Mouse (Mus musculus) forebrain, postnatal 0 days (tissue): ENCODE measurements around the gene Fbxl16. TPM values are rescaled to one million over a fixed set of nuclear protein-coding genes. Genes with fewer than 3 reads are reported as not detected.

ENCODE experiments used
- ATAC-seq: fragments of 200-750 bp; cut with Nextera tagmentation; 2 replicates; pipeline ENCODE4 v1.8.0; 2017; ENCODE audit warnings: mild to moderate bottlenecking, moderate library complexity
- DNase-seq: peaks from one replicate; pipeline ENCODE4 v3.0.0-alpha.2; 2015
- H3K27ac ChIP-seq: fragments of 300-500 bp; sonication (generic); 2 replicates; pipeline ENCODE4 v1.5.1; 2014; ENCODE audit warnings: low read depth, mild to moderate bottlenecking, antibody characterized with exemption, low read length, moderate library complexity, mixed read lengths
- H3K27me3 ChIP-seq: fragments of 300-500 bp; sonication (generic); 2 replicates; pipeline ENCODE4 v1.6.1; 2014; ENCODE audit warnings: mild to moderate bottlenecking, low read length, mixed read lengths; ENCODE audit not compliant: insufficient read depth
- H3K36me3 ChIP-seq: fragments of 300-500 bp; sonication (generic); 2 replicates; pipeline ENCODE4 v1.6.1; 2014; ENCODE audit warnings: mild to moderate bottlenecking, moderate library complexity; ENCODE audit not compliant: insufficient read depth
- H3K4me1 ChIP-seq: fragments of 300-500 bp; sonication (generic); 2 replicates; pipeline ENCODE4 v1.6.1; 2014; ENCODE audit warnings: antibody characterized with exemption; ENCODE audit not compliant: insufficient read depth
- H3K4me2 ChIP-seq: fragments of 300-500 bp; sonication (generic); 2 replicates; pipeline ENCODE4 v1.6.1; 2014; ENCODE audit warnings: low read depth, mild to moderate bottlenecking, moderate library complexity
- H3K4me3 ChIP-seq: fragments of 300-500 bp; sonication (generic); 2 replicates; pipeline ENCODE4 v1.5.1; 2014; ENCODE audit warnings: low read depth, low read length, mixed read lengths
- H3K9ac ChIP-seq: fragments of 300-500 bp; sonication (generic); 2 replicates; pipeline ENCODE4 v1.6.1; 2014; ENCODE audit warnings: mild to moderate bottlenecking
- H3K9me3 ChIP-seq: fragments of 300-500 bp; sonication (generic); 2 replicates; pipeline ENCODE4 v1.6.1; 2016; ENCODE audit warnings: low read length
- CTCF ChIP-seq: sonication (generic); IDR thresholded peaks from 2 replicates; pipeline ENCODE4 v1.5.1; 2016; ENCODE audit warnings: antibody characterized with exemption, control low read depth, low read depth
- WGBS: fragments of 180-500 bp; shearing (Covaris S2); extraction: QIAGEN DNeasy Blood & Tissue Kit; methylation state at CpG from one replicate; pipeline ENCODE4 v1.1.7; 2014; 5-methylcytosine and 5-hydroxymethylcytosine counted together
- polyA plus RNA-seq: library from polyadenylated mRNA; unstranded; fragments of >200 nt; fragmentation: Nextera tagmentation; extraction: Ambion mirVana; gene quantifications from 2 replicates; pipeline ENCODE4 v1.2.1, GENCODE M21; 2015
- total RNA-seq: library from RNA; depleted of rRNA; stranded (reverse); fragments of >200 nt; gene quantifications from 2 replicates; pipeline ENCODE4 v1.2.3, GENCODE M21; 2014

The Fbxl16 gene
- total and polyA plus RNA-seq, 2 experiments from 2014 or later, result 58.7 to 133 TPM

DNA sequence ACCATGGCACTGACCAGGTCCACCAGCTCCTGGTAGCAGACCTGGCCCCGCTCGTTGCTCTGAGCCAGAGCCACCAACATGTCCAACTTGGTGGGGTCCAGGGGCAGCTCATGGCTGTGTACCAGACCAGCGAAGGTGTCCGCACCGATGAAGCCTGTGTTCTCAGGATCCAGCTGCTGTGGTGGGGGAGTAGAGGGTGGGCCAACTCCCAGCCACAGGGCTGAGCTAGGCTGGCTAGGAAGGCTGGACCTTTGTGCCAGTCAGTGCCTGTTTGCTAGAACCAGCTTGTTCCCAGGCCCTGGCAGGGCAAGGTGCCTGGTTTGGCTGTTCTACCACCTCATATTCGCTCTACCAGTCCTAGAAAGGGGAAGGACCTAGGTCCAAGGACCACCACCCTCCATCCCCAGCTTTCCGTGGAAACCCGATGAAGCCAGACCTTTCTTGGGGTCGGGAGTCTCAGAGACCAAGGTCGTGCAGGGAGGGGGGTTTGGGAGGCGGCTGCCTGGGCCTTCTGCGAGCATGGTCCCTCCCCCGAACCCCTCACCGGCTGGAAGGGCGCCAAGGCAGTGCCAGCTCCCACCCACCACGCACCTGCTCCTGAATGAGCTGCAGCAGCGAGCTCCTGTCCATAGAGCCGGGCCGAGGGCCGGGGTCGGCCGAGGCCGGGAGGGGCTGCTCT is 27.7 kb downstream of the Fbxl16 start:
- TF ChIP-seq CTCF, result no peak
- H3K4me3 ChIP-seq, result peak overlapping the region; percentile 61
- no peaks in the 10 kb centered on the region for H3K27me3 ChIP-seq
- peaks cover 33% of the 10 kb centered on the region for H3K4me1 ChIP-seq
- no peak for DNase-seq
- H3K27ac ChIP-seq, result peak overlapping the region; percentile 84
- no peaks in the 10 kb centered on the region for H3K9me3 ChIP-seq
- ATAC-seq, result peak; percentile 0; the same call in 1 of the 2 replicates
- WGBS, result 24% methylated on average over 21 of the region's 23 CpGs
- peaks cover 29% of the 10 kb centered on the region for H3K36me3 ChIP-seq
- peak overlapping the region; percentile 89 for H3K4me2 ChIP-seq
- peak overlapping the region; percentile 77 for H3K9ac ChIP-seq

- H3K4me1 ChIP-seq, result peaks cover 28% of the 10 kb centered on the region
- no peaks in the 10 kb centered on the region for H3K9me3 ChIP-seq
- H3K27me3 ChIP-seq, result no peaks in the 10 kb centered on the region
- ATAC-seq (peak; percentile 73), DNase-seq (peak; percentile 94)
- peaks cover 34% of the 10 kb centered on the region for H3K36me3 ChIP-seq
- TF ChIP-seq CTCF, result no peak
- 2% methylated on average over 26 of the region's 29 CpGs for WGBS
- peak within 1 kb of the TSS; percentile 89 for H3K4me2 ChIP-seq
- peak within 1 kb of the TSS; percentile 61 for H3K4me3 ChIP-seq
- peak within 1 kb of the TSS; percentile 84 for H3K27ac ChIP-seq
- H3K9ac ChIP-seq, result peak within 1 kb of the TSS; percentile 77
These were observed 28.2 kb downstream of the Fbxl16 start, which contains the start of gene Rhbdl1 for GRCm38 (mm10) chr17:25837076-25837410. Gene Rhbdl1 (minus strand): TSS chr17:25837295.

GRCm38 (mm10) chr17:25837533-25837932 is 28.6 kb downstream of the Fbxl16 start:
- Histone ChIP-seq H3K4me1 (peaks cover 27% of the 10 kb centered on the region), H3K27ac (peak overlapping the region; percentile 84), H3K9me3 (no peaks in the 10 kb centered on the region), H3K36me3 (peaks cover 38% of the 10 kb centered on the region), H3K4me2 (peak overlapping the region; percentile 89), H3K4me3 (no peak overlapping the region), H3K9ac (peak overlapping the region; percentile 77; the same call in 1 of the 2 replicates), H3K27me3 (no peaks in the 10 kb centered on the region)
- DNase-seq (no peak), ATAC-seq (no peak)
- TF ChIP-seq CTCF, result no peak
- 15% methylated on average over 3 of the region's 3 CpGs for WGBS

DNA sequence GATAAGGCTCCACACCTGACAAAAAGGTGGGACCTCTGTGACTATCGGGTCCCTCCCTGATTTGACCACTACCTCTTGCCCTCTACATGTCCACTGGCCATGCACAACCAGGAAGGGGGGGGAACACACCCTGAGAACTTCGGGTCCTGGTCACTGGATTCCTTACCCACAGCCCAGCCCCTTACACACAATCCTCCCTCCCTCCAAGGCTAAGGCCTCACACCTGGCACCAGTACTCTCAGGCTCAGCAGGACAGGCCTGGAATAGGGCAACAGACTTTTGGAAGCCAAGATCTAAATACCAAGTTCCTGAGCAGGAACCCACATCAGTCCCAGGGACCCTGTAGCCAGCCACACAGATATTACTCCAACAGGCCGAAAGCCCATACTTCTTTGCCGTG is 30.0 kb downstream of the Fbxl16 start:
- DNase-seq, result no peak
- peaks cover 33% of the 10 kb centered on the region for H3K4me1 ChIP-seq
- TF ChIP-seq CTCF, result no peak
- H3K9me3 ChIP-seq, result no peaks in the 10 kb centered on the region
- H3K4me2 ChIP-seq, result no peak overlapping the region
- no peaks in the 10 kb centered on the region for H3K27me3 ChIP-seq
- ATAC-seq, result no peak
- 89% methylated on average over 4 of the region's 4 CpGs for WGBS
- no peak overlapping the region for H3K9ac ChIP-seq
- H3K4me3 ChIP-seq, result no peak overlapping the region
- no peak overlapping the region for H3K27ac ChIP-seq
- H3K36me3 ChIP-seq, result peaks cover 38% of the 10 kb centered on the region

- Histone ChIP-seq H3K4me3 (no peak overlapping the region), H3K27me3 (no peaks in the 10 kb centered on the region), H3K4me1 (peaks cover 29% of the 10 kb centered on the region), H3K9ac (no peak overlapping the region), H3K27ac (no peak overlapping the region), H3K4me2 (no peak overlapping the region), H3K9me3 (no peaks in the 10 kb centered on the region), H3K36me3 (peaks cover 38% of the 10 kb centered on the region)
- DNase-seq, result no peak
- no peak for TF ChIP-seq CTCF
- 90% methylated on average over 14 of the region's 14 CpGs for WGBS
- no peak for ATAC-seq
These were observed 30.8 kb downstream of the Fbxl16 start for GRCm38 (mm10) chr17:25839455-25840235.

DNA sequence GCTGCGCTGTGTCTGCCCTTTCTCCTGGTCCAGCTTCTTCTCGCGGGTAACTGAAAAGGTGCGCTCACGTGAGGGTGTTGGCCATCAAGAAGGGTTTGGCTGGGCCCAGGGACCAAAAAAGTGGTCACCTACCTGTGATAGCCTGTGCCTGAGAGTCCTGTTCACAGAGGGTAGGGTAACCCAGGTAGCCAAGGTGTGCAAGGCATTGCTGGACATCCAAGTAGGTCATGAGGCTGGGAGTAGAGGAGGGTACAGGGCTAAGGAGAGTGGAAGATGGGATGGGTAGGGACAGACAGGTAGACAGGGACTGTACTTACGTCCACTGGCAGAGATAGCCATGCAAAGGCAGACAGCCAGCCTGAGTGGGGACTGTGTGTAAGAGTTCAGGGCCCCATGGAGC is 31.6 kb downstream of the Fbxl16 start:
- ATAC-seq (no peak), DNase-seq (no peak)
- Histone ChIP-seq H3K36me3 (peaks cover 38% of the 10 kb centered on the region), H3K4me3 (no peak overlapping the region), H3K27ac (no peak overlapping the region), H3K9me3 (no peaks in the 10 kb centered on the region), H3K4me1 (peaks cover 28% of the 10 kb centered on the region), H3K9ac (no peak overlapping the region), H3K4me2 (no peak overlapping the region), H3K27me3 (no peaks in the 10 kb centered on the region)
- no peak for TF ChIP-seq CTCF
- WGBS, result 95% methylated on average over 6 of the region's 6 CpGs

GRCm38 (mm10) chr17:25841117-25841880 is 32.4 kb downstream of the Fbxl16 start, which contains the start of gene Gm20683:
Gene Gm20683 (minus strand): TSS chr17:25841763.
- peaks cover 22% of the 10 kb centered on the region for H3K4me1 ChIP-seq
- no peak within 1 kb of the TSS for H3K9ac ChIP-seq
- no peak within 1 kb of the TSS for H3K4me2 ChIP-seq
- no peak for ATAC-seq
- no peak for TF ChIP-seq CTCF
- peaks cover 38% of the 10 kb centered on the region for H3K36me3 ChIP-seq
- no peak within 1 kb of the TSS for H3K27ac ChIP-seq
- no peak for DNase-seq
- no peaks in the 10 kb centered on the region for H3K27me3 ChIP-seq
- no peak within 1 kb of the TSS for H3K4me3 ChIP-seq
- WGBS, result 96% methylated on average over 22 of the region's 22 CpGs
- H3K9me3 ChIP-seq, result no peaks in the 10 kb centered on the region
